Mouse (Mus musculus): Measurements from ENCODE around the gene Rgs7bp.

DNA sequence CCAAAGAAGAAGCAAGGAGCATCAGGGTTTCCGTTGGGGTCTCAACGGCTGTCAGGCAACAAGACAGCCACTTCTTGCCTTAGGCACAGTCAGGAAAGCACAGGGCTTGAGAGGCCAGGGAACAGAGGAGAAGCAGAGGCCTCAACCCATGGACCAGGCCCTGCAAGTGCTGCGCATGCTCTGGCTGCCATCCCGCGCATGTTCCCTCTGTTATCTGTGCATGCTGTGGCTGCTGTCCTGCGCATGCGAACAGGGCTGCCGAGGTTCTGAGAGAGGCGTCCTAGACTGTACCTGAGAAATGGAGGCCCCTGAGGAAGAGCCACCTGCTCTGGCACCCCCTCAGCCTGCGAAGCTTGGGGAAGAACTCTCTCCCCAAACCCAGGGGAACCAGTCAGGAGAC lies 27.1 kb upstream of the Rgs7bp start, which contains the start of gene 4933425L06Rik:
- no peak for TF ChIP-seq POLR2A (IDR thresholded peaks at IDR 0.05; ENCODE audit: insufficient read depth, low read depth, low read length)
- no peak for TF ChIP-seq CTCF (IDR thresholded peaks at IDR 0.05; ENCODE audit: insufficient read depth, low read depth, low read length)
